Mouse (Mus musculus): Measurements from ENCODE around the gene Ugt1a7c. TPM values are rescaled to one million over a fixed set of nuclear protein-coding genes. Genes with fewer than 3 reads are reported as not detected.
A peak's percentile ranks its signal among the peaks of the same experiment; 100 is the strongest.
"Not testable (repeated sequence)": the region's sequence is repeated elsewhere in the genome, so short reads cannot be mapped to it uniquely, and the experiment has no call there.

The Ugt1a7c gene
- polyA plus RNA-seq, 1 experiment from 2014 or later, result 33.9 TPM

GRCm38 (mm10) chr1:88105656-88106055 lies 10.8 kb downstream of the Ugt1a7c start:
- no peak overlapping the region for H3K4me3 ChIP-seq (ENCODE audit: low read depth, low read length)
- H3K9ac ChIP-seq (ENCODE audit: low read length), result no peak overlapping the region
- H3K36me3 ChIP-seq (ENCODE audit: control insufficient read depth, insufficient read depth, low read length), result no peaks in the 10 kb centered on the region
- no peaks in the 10 kb centered on the region for H3K27me3 ChIP-seq (ENCODE audit: control insufficient read depth, insufficient read depth, low read length)
- ATAC-seq (ENCODE audit: low FRiP score, low TSS enrichment) (no peak), DNase-seq (ENCODE audit: low spot score) (no peak)
- no peak overlapping the region for H3K27ac ChIP-seq (replicated peaks)
- TF ChIP-seq CTCF (IDR thresholded peaks at IDR 0.05; ENCODE audit: low read depth), result no peak
- TF ChIP-seq EP300 (optimal IDR thresholded peaks at IDR 0.05), result no peak
- H3K9me3 ChIP-seq (ENCODE audit: control insufficient read depth, low read length), result no peaks in the 10 kb centered on the region
- no peak overlapping the region for H3K4me2 ChIP-seq (replicated peaks; ENCODE audit: low read depth)
- WGBS, result 42% methylated on average over 2 of the region's 2 CpGs
- H3K4me1 ChIP-seq (replicated peaks; ENCODE audit: control insufficient read depth, insufficient read depth), result no peaks in the 10 kb centered on the region

- not testable (repeated sequence) for H3K4me3 ChIP-seq (ENCODE audit: low read depth, low read length); H3K9me3 ChIP-seq (ENCODE audit: control insufficient read depth, low read length); H3K4me1 ChIP-seq (replicated peaks; ENCODE audit: control insufficient read depth, insufficient read depth); H3K9ac ChIP-seq (ENCODE audit: low read length); H3K27ac ChIP-seq (replicated peaks); DNase-seq (ENCODE audit: low spot score); H3K27me3 ChIP-seq (ENCODE audit: control insufficient read depth, insufficient read depth, low read length); H3K36me3 ChIP-seq (ENCODE audit: control insufficient read depth, insufficient read depth, low read length); H3K4me2 ChIP-seq (replicated peaks; ENCODE audit: low read depth)
- WGBS, result 43% methylated on average over 2 of the region's 2 CpGs
- ATAC-seq (ENCODE audit: low FRiP score, low TSS enrichment), result peak; percentile 90
Measured at GRCm38 (mm10) chr1:88109027-88109557, 14.2 kb downstream of the Ugt1a7c start.

DNA sequence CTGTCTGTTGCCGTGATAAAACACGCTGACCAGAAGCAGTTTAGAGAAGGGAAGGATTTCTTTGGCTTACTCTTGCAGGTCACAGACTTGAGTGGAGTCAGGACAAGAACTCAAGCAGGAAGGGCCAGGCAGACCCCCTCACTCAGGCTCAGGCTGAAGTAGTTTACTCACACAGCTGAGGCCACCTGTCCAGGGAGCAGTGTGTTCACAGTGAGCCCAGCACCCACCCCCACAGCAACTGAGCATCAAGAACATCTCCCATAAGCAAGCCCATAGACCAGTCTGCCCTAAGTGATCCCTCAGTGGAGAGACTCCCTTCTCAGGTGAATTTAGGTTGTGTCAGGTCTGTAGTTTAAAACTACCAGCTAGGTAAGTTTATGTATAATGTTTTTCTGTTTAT lies 14.7 kb downstream of the Ugt1a7c start:
- ATAC-seq (ENCODE audit: low FRiP score, low TSS enrichment); H3K4me2 ChIP-seq (replicated peaks; ENCODE audit: low read depth); H3K4me3 ChIP-seq (ENCODE audit: low read depth, low read length); H3K9ac ChIP-seq (ENCODE audit: low read length); DNase-seq (ENCODE audit: low spot score); H3K27ac ChIP-seq (replicated peaks); H3K36me3 ChIP-seq (ENCODE audit: control insufficient read depth, insufficient read depth, low read length); H3K4me1 ChIP-seq (replicated peaks; ENCODE audit: control insufficient read depth, insufficient read depth); H3K27me3 ChIP-seq (ENCODE audit: control insufficient read depth, insufficient read depth, low read length); H3K9me3 ChIP-seq (ENCODE audit: control insufficient read depth, low read length): not testable (repeated sequence)
- WGBS, result 44% methylated on average over 2 of the region's 2 CpGs

- ATAC-seq (ENCODE audit: low FRiP score, low TSS enrichment); H3K4me2 ChIP-seq (replicated peaks; ENCODE audit: low read depth); H3K27ac ChIP-seq (replicated peaks); H3K27me3 ChIP-seq (ENCODE audit: control insufficient read depth, insufficient read depth, low read length); H3K4me1 ChIP-seq (replicated peaks; ENCODE audit: control insufficient read depth, insufficient read depth); H3K9ac ChIP-seq (ENCODE audit: low read length); DNase-seq (ENCODE audit: low spot score); H3K4me3 ChIP-seq (ENCODE audit: low read depth, low read length); H3K36me3 ChIP-seq (ENCODE audit: control insufficient read depth, insufficient read depth, low read length); H3K9me3 ChIP-seq (ENCODE audit: control insufficient read depth, low read length): not testable (repeated sequence)
- 88% methylated on average over 6 of the region's 6 CpGs for WGBS
Measured at GRCm38 (mm10) chr1:88112769-88113168, 17.9 kb downstream of the Ugt1a7c start.

GRCm38 (mm10) chr1:88120550-88120949 lies 25.7 kb downstream of the Ugt1a7c start:
- not testable (repeated sequence) for H3K4me2 ChIP-seq (replicated peaks; ENCODE audit: low read depth); H3K9me3 ChIP-seq (ENCODE audit: control insufficient read depth, low read length); H3K4me1 ChIP-seq (replicated peaks; ENCODE audit: control insufficient read depth, insufficient read depth); H3K4me3 ChIP-seq (ENCODE audit: low read depth, low read length); H3K36me3 ChIP-seq (ENCODE audit: control insufficient read depth, insufficient read depth, low read length); H3K27me3 ChIP-seq (ENCODE audit: control insufficient read depth, insufficient read depth, low read length); H3K9ac ChIP-seq (ENCODE audit: low read length); H3K27ac ChIP-seq (replicated peaks); DNase-seq (ENCODE audit: low spot score)
- peak; percentile 56 for ATAC-seq (ENCODE audit: low FRiP score, low TSS enrichment)
- peak; percentile 62 for TF ChIP-seq CTCF (IDR thresholded peaks at IDR 0.05; ENCODE audit: low read depth)
- WGBS, result 15% methylated on average over 4 of the region's 4 CpGs

- H3K4me3 ChIP-seq (ENCODE audit: low read depth, low read length); H3K9ac ChIP-seq (ENCODE audit: low read length); H3K27ac ChIP-seq (replicated peaks); H3K4me1 ChIP-seq (replicated peaks; ENCODE audit: control insufficient read depth, insufficient read depth); H3K36me3 ChIP-seq (ENCODE audit: control insufficient read depth, insufficient read depth, low read length); H3K4me2 ChIP-seq (replicated peaks; ENCODE audit: low read depth); H3K27me3 ChIP-seq (ENCODE audit: control insufficient read depth, insufficient read depth, low read length); H3K9me3 ChIP-seq (ENCODE audit: control insufficient read depth, low read length): not testable (repeated sequence)
- peak; percentile 71 for TF ChIP-seq CTCF (IDR thresholded peaks at IDR 0.05; ENCODE audit: low read depth)
- DNase-seq (ENCODE audit: low spot score), result peak; percentile 66
- ATAC-seq (ENCODE audit: low FRiP score, low TSS enrichment), result peak; percentile 68; the same call in 1 of the 2 replicates
- WGBS, result no CpG with 5 or more reads among the region's 1 CpGs
Measured at GRCm38 (mm10) chr1:88121521-88121920, 26.7 kb downstream of the Ugt1a7c start.

All from stomach, postnatal 0 days (tissue).